In the genomic region with DNA sequence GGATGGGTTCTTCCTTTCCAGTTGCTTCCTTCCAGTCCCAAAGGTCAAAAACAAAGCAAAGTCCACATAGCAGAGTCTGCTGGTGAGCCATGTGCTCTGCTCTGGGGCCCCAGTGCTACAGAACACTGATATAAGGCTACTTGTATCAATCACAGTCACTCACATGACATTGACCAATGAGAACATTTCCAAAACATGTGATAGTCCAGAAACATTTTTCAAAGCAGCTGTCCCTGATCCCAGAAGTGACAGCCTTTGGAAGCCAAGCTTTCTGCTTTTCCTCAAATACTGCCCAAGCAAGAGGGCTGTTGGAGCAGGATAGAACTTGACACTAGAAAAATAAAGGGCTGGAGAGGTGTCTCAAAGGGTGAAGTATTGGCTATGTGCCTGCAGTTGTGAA, we compare ENCODE assay signal across 12 mouse cellular contexts.
A peak's percentile ranks its signal among the peaks of the same experiment; 100 is the strongest.
DNase-seq lines count a peak whose midpoint lies in the region; ATAC-seq lines count a peak whose summit lies in the region.
"Had no signal": no experiment of that assay in that cellular context is flagged by ENCODE, and none has a peak within 500 bp of the region (broad histone marks: within the 10 kb centered on the region; RNA-seq: fewer than 3 reads in every experiment).

No protein-coding gene starts in this region.

- 0 out of 2 replicates have a peak, but pooled peaks cover 5% of the 10 kb centered on the region for H3K4me1 ChIP-seq in embryonic facial prominence, embryonic 14.5 days (ENCODE audit: control insufficient read depth, insufficient read depth, low read length)
- H3K4me1 ChIP-seq in embryonic facial prominence, embryonic 10.5 days: peaks cover 8% of the 10 kb centered on the region
- peaks cover 24% of the 10 kb centered on the region for H3K4me1 ChIP-seq in heart, embryonic 13.5 days
- H3K4me1 ChIP-seq: forebrain, embryonic 12.5 days; midbrain, embryonic 15.5 days had no signal

- H3K36me3 ChIP-seq in embryonic facial prominence, embryonic 14.5 days (ENCODE audit: control insufficient read depth, insufficient read depth, low read length): no peaks in the 10 kb centered on the region
- H3K36me3 ChIP-seq in embryonic facial prominence, embryonic 10.5 days (replicated peaks): no peaks in the 10 kb centered on the region
- H3K36me3 ChIP-seq in heart, embryonic 13.5 days: no peaks in the 10 kb centered on the region
- H3K36me3 ChIP-seq: forebrain, embryonic 12.5 days; midbrain, embryonic 15.5 days had no signal

- no peaks in the 10 kb centered on the region for H3K27me3 ChIP-seq in embryonic facial prominence, embryonic 14.5 days (replicated peaks; ENCODE audit: control insufficient read depth, insufficient read depth, low read length)
- no peaks in the 10 kb centered on the region for H3K27me3 ChIP-seq in embryonic facial prominence, embryonic 10.5 days (replicated peaks; ENCODE audit: low read depth, poor library complexity, severe bottlenecking)
- no peaks in the 10 kb centered on the region for H3K27me3 ChIP-seq in heart, embryonic 13.5 days (replicated peaks)
- H3K27me3 ChIP-seq: forebrain, embryonic 12.5 days; midbrain, embryonic 15.5 days had no signal

- no peak overlapping the region for H3K4me2 ChIP-seq in embryonic facial prominence, embryonic 14.5 days (ENCODE audit: low read depth, low read length)
- no peak overlapping the region for H3K4me2 ChIP-seq in heart, embryonic 13.5 days
- H3K4me2 ChIP-seq: forebrain, embryonic 12.5 days; midbrain, embryonic 15.5 days had no signal

- 0 out of 2 replicates have a peak overlapping the region, but pooled peaks have one; percentile 28 for H3K27ac ChIP-seq in embryonic facial prominence, embryonic 14.5 days (replicated peaks; ENCODE audit: low read depth, low read length)
- no peak overlapping the region for H3K27ac ChIP-seq in embryonic facial prominence, embryonic 10.5 days (replicated peaks)
- H3K27ac ChIP-seq in heart, embryonic 13.5 days (replicated peaks): peak overlapping the region; percentile 51
- H3K27ac ChIP-seq: forebrain, embryonic 12.5 days; liver, embryonic 14.5 days; midbrain, embryonic 15.5 days had no signal

- ATAC-seq in embryonic facial prominence, embryonic 14.5 days (ENCODE audit: low read depth): no peak
- ATAC-seq in heart, embryonic 13.5 days (ENCODE audit: extremely low read depth, insufficient number of reproducible peaks, low FRiP score, low TSS enrichment): no peak
- no peak for ATAC-seq in CD4-positive, CD25-positive, alpha-beta regulatory T cell, adult 4 months
- ATAC-seq: midbrain, embryonic 15.5 days had no signal

- no peak for DNase-seq in embryonic facial prominence, embryonic 14.5 days (ENCODE audit: low spot score)
- no peak for DNase-seq in embryonic facial prominence, embryonic 10.5 days (ENCODE audit: low spot score)
- DNase-seq in NIH3T3 (ENCODE audit: low read depth): peak; percentile 32
- DNase-seq in kidney, postnatal 10 days: peak; percentile 64
- no peak for DNase-seq in thymus, postnatal 10 days (ENCODE audit: low spot score in 2 of 2)
- no peak for DNase-seq in liver
- DNase-seq: thymus, postnatal 4 days had no signal

- no peaks in the 10 kb centered on the region for H3K9me3 ChIP-seq in embryonic facial prominence, embryonic 14.5 days (ENCODE audit: control insufficient read depth, low read length)
- no peaks in the 10 kb centered on the region for H3K9me3 ChIP-seq in embryonic facial prominence, embryonic 10.5 days
- H3K9me3 ChIP-seq in heart, embryonic 13.5 days: no peaks in the 10 kb centered on the region
- H3K9me3 ChIP-seq: forebrain, embryonic 12.5 days; midbrain, embryonic 15.5 days had no signal

- no peak overlapping the region for H3K4me3 ChIP-seq in embryonic facial prominence, embryonic 14.5 days (ENCODE audit: low read depth, low read length)
- no peak overlapping the region for H3K4me3 ChIP-seq in embryonic facial prominence, embryonic 10.5 days
- no peak overlapping the region for H3K4me3 ChIP-seq in heart, embryonic 13.5 days
- H3K4me3 ChIP-seq: forebrain, embryonic 12.5 days; midbrain, embryonic 15.5 days had no signal

- no peak overlapping the region for H3K9ac ChIP-seq in embryonic facial prominence, embryonic 14.5 days (ENCODE audit: low read depth, low read length)
- H3K9ac ChIP-seq in heart, embryonic 13.5 days: no peak overlapping the region
- H3K9ac ChIP-seq: forebrain, embryonic 12.5 days; liver, embryonic 14.5 days; midbrain, embryonic 15.5 days had no signal

Comparison
In these comparisons a context has a peak if more than half of its experiments do, and no peak if none do; other contexts are left out.
1. DNase-seq: peak in NIH3T3 (single experiment) and kidney, postnatal 10 days (single experiment); none in embryonic facial prominence, embryonic 14.5 days (single experiment), embryonic facial prominence, embryonic 10.5 days (single experiment), thymus, postnatal 10 days (0 of 2) and liver (single experiment).